Mouse (Mus musculus) MEL (cell line): ENCODE measurements around the gene Zbtb7a.

Source experiments
- CHD1 ChIP-seq: IDR thresholded peaks from 2 replicates; pipeline ENCODE4 v1.6.1; 2012; ENCODE audit warnings: low read depth, mild to moderate bottlenecking, inconsistent platforms, low read length, improper control_type of control experiment
- CTCF ChIP-seq, 3 experiments: IDR thresholded peaks in 2 of 3; conservative IDR thresholded peaks in 1 of 3; 2 replicates each; pipeline ENCODE4 v1.5.1; 2011 to 2012; ENCODE audit warnings: low read length in 3 of 3, low read depth in 2 of 3, mild to moderate bottlenecking in 2 of 3, improper control_type of control experiment in 1 of 3, inconsistent platforms in 1 of 3, mixed read lengths in 1 of 3, moderate library complexity in 1 of 3; ENCODE audit not compliant: control insufficient read depth in 1 of 3, insufficient read depth in 1 of 3, poor library complexity in 1 of 3, severe bottlenecking in 1 of 3
- ETS1 ChIP-seq: IDR thresholded peaks from 2 replicates; pipeline ENCODE4 v1.6.1; 2012; ENCODE audit warnings: low read depth, mild to moderate bottlenecking, inconsistent platforms, low read length, improper control_type of control experiment, moderate library complexity
- GATA1 ChIP-seq: IDR thresholded peaks from 2 replicates; pipeline ENCODE4 v1.6.1; 2011; ENCODE audit warnings: low read depth, low read length, improper control_type of control experiment
- NRF1 ChIP-seq: IDR thresholded peaks from 2 replicates; pipeline ENCODE4 v1.6.1; 2014; ENCODE audit warnings: low read depth, mild to moderate bottlenecking, inconsistent platforms, low read length, improper control_type of control experiment, moderate library complexity; ENCODE audit not compliant: poor library complexity, insufficient read depth, severe bottlenecking
- POLR2A ChIP-seq, 2 experiments: IDR thresholded peaks; 2 replicates each; pipeline ENCODE4 v1.6.1; 2011 to 2012; ENCODE audit warnings: low read length in 2 of 2, mild to moderate bottlenecking in 2 of 2, control low read depth in 1 of 2, improper control_type of control experiment in 1 of 2, low read depth in 1 of 2, moderate library complexity in 1 of 2; ENCODE audit not compliant: control insufficient read depth in 1 of 2, insufficient read depth in 1 of 2, poor library complexity in 1 of 2
- POLR2AphosphoS2 ChIP-seq: IDR thresholded peaks from 2 replicates; pipeline ENCODE4 v1.6.1; 2011; ENCODE audit warnings: low read length, improper control_type of control experiment
- SMC3 ChIP-seq: IDR thresholded peaks from 2 replicates; pipeline ENCODE4 v1.6.1; 2011; ENCODE audit warnings: low read depth, low read length, improper control_type of control experiment
- TCF12 ChIP-seq: IDR thresholded peaks from 2 replicates; pipeline ENCODE4 v1.6.1; 2014; ENCODE audit warnings: low read depth, mild to moderate bottlenecking, inconsistent platforms, low read length, improper control_type of control experiment, moderate library complexity
- USF1 ChIP-seq: IDR thresholded peaks from 2 replicates; pipeline ENCODE4 v1.6.1; 2014; ENCODE audit warnings: low read depth, mild to moderate bottlenecking, inconsistent platforms, low read length, improper control_type of control experiment, moderate library complexity

- TF ChIP-seq USF1 = no peak
- TF ChIP-seq CHD1 = no peak
- no peak for TF ChIP-seq CTCF (IDR thresholded peaks at IDR 0.05 in 2 of 3, conservative IDR thresholded peaks at IDR 0.05 in 1 of 3; ENCODE audit: control insufficient read depth in 1 of 3, insufficient read depth in 1 of 3, low read depth in 2 of 3, low read length in 3 of 3, poor library complexity in 1 of 3, severe bottlenecking in 1 of 3)
- no peak for TF ChIP-seq ETS1
- no peak for TF ChIP-seq POLR2A (IDR thresholded peaks at IDR 0.05; ENCODE audit: control insufficient read depth in 1 of 2, insufficient read depth in 1 of 2, low read depth in 1 of 2, low read length in 2 of 2, poor library complexity in 1 of 2)
- no peak for TF ChIP-seq GATA1
- TF ChIP-seq SMC3 = no peak
- TF ChIP-seq POLR2AphosphoS2 = no peak
- no peak for TF ChIP-seq TCF12
- TF ChIP-seq NRF1 = no peak
Observed at GRCm38 (mm10) chr10:81161602-81162317, 26.7 kb downstream of the Zbtb7a start.
